Comparison of ENCODE assay signal across 10 mouse cellular contexts in the genomic region with DNA sequence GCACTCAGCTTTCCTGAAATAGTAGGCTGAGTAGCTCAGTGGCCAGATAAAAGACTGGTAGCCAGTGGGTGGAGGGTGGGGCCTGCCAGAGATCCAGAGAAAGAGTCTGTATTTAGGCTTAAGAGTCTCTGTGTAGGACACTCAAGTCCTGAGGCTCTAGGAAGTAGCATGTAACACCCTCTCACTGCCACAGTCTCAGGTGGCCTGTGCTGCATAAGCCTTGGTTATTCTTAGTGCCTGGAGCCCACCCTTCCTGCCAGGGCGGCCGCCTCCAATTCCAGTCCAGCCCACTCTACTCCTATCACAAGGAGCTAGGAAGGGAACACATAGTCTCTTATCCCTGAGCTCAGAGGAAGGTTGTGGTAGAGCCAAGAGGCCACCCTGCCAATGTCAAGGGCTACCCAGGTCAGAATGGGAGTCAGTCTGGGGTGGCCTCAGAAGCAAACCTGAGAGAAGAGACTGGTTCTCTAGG. TPM values are rescaled to one million over a fixed set of nuclear protein-coding genes. Genes with fewer than 3 reads are reported as not detected.
A peak's percentile ranks its signal among the peaks of the same experiment; 100 is the strongest.
DNase-seq lines count a peak whose midpoint lies in the region; ATAC-seq and TF ChIP-seq lines count a peak whose summit lies in the region.
"Had no signal": no experiment of that assay in that cellular context is flagged by ENCODE, and none has a peak within 500 bp of the region (broad histone marks: within the 10 kb centered on the region; RNA-seq: fewer than 3 reads in every experiment).

No protein-coding gene starts in this region.

- H3K9ac ChIP-seq in kidney, postnatal 0 days (ENCODE audit: low read depth, low read length): no peak overlapping the region
- H3K9ac ChIP-seq in heart, embryonic 14.5 days (ENCODE audit: low read length): peak overlapping the region; percentile 62
- no peak overlapping the region for H3K9ac ChIP-seq in liver, postnatal 0 days (replicated peaks)

- peaks cover 33% of the 10 kb centered on the region; the same call in 1 of the 2 replicates for H3K36me3 ChIP-seq in kidney, postnatal 0 days (ENCODE audit: insufficient read depth, low read length)
- H3K36me3 ChIP-seq in heart, embryonic 14.5 days (ENCODE audit: control insufficient read depth, insufficient read depth, low read length): peaks cover 48% of the 10 kb centered on the region
- no peaks in the 10 kb centered on the region; the same call in 1 of the 2 replicates for H3K36me3 ChIP-seq in liver, postnatal 0 days (replicated peaks; ENCODE audit: insufficient read depth, low read length)

- 65% methylated on average over 2 of the region's 2 CpGs for WGBS in kidney, postnatal 0 days
- 9% methylated on average over 2 of the region's 2 CpGs for WGBS in heart, embryonic 14.5 days
- 86% methylated on average over 2 of the region's 2 CpGs for WGBS in liver, postnatal 0 days (ENCODE audit: insufficient replicate concordance)

- no peak for TF ChIP-seq EP300 in liver, postnatal 0 days (IDR thresholded peaks at IDR 0.05; ENCODE audit: low read depth)

- H3K4me3 ChIP-seq in kidney, postnatal 0 days (replicated peaks; ENCODE audit: low read depth, low read length): no peak overlapping the region
- no peak overlapping the region for H3K4me3 ChIP-seq in heart, embryonic 14.5 days (ENCODE audit: control insufficient read depth in 1 of 2, insufficient read depth in 1 of 2, low read depth in 1 of 2, low read length in 2 of 2)
- H3K4me3 ChIP-seq in liver, postnatal 0 days (ENCODE audit: low read depth, low read length): no peak overlapping the region

- TF ChIP-seq CTCF in kidney, postnatal 0 days (IDR thresholded peaks at IDR 0.05; ENCODE audit: low read depth): no peak
- TF ChIP-seq CTCF in liver, postnatal 0 days (IDR thresholded peaks at IDR 0.05; ENCODE audit: low read depth): no peak

- H3K27ac ChIP-seq in kidney, postnatal 0 days: peak overlapping the region; percentile 87
- H3K27ac ChIP-seq in heart, embryonic 14.5 days (replicated peaks in 1 of 2; ENCODE audit: control insufficient read depth in 1 of 2, insufficient read depth in 1 of 2, low read depth in 2 of 2, low read length in 2 of 2): peak overlapping the region; percentile 93 to 98
- peak overlapping the region; percentile 29; the same call in 1 of the 2 replicates for H3K27ac ChIP-seq in liver, postnatal 0 days (ENCODE audit: low read depth)

- H3K4me1 ChIP-seq in kidney, postnatal 0 days (replicated peaks; ENCODE audit: insufficient read depth, low read length): peaks cover 18% of the 10 kb centered on the region; the same call in 1 of the 2 replicates
- H3K4me1 ChIP-seq in heart, embryonic 14.5 days (ENCODE audit: control insufficient read depth in 2 of 2, insufficient read depth in 2 of 2, low read length in 2 of 2): peaks cover 51% of the 10 kb centered on the region in 2 experiments
- H3K4me1 ChIP-seq in liver, postnatal 0 days (ENCODE audit: insufficient read depth): peaks cover 7% of the 10 kb centered on the region

- no peaks in the 10 kb centered on the region for H3K9me3 ChIP-seq in kidney, postnatal 0 days (replicated peaks; ENCODE audit: low read length)
- H3K9me3 ChIP-seq in heart, embryonic 14.5 days (ENCODE audit: control insufficient read depth, low read length): no peaks in the 10 kb centered on the region
- no peaks in the 10 kb centered on the region for H3K9me3 ChIP-seq in liver, postnatal 0 days (ENCODE audit: low read length)

- H3K27me3 ChIP-seq in kidney, postnatal 0 days (ENCODE audit: insufficient read depth, low read length): no peaks in the 10 kb centered on the region
- no peaks in the 10 kb centered on the region for H3K27me3 ChIP-seq in heart, embryonic 14.5 days (ENCODE audit: control insufficient read depth, insufficient read depth, low read length)
- H3K27me3 ChIP-seq in liver, postnatal 0 days (ENCODE audit: insufficient read depth, low read length): no peaks in the 10 kb centered on the region

- no peak overlapping the region for H3K4me2 ChIP-seq in kidney, postnatal 0 days (ENCODE audit: low read length)
- H3K4me2 ChIP-seq in heart, embryonic 14.5 days (ENCODE audit: low read length): peak overlapping the region; percentile 55
- no peak overlapping the region for H3K4me2 ChIP-seq in liver, postnatal 0 days (ENCODE audit: low read depth, low read length)

- no peak; the same call in 1 of the 2 replicates for ATAC-seq in kidney, postnatal 0 days (replicated peaks; ENCODE audit: low FRiP score, low read depth)
- ATAC-seq in heart, embryonic 14.5 days (ENCODE audit: insufficient number of reproducible peaks, insufficient read depth, low FRiP score, low read depth): peak; percentile 34
- ATAC-seq in liver, postnatal 0 days: 0 out of 2 replicates have a peak, but pooled peaks have one; percentile 14
- no peak for ATAC-seq in megakaryocyte progenitor cell, adult 5-6 weeks (replicated peaks; ENCODE audit: poor library complexity)
- ATAC-seq: forebrain, embryonic 14.5 days had no signal

- DNase-seq in kidney, postnatal 0 days (ENCODE audit: low spot score): peak; percentile 24
- DNase-seq in kidney, adult 11 months: no peak
- DNase-seq in frontal cortex, postnatal 36 days (ENCODE audit: low spot score in 2 of 2): peak; percentile 61 to 63
- no peak for DNase-seq in liver, postnatal 0 days
- no peak for DNase-seq in retina, embryonic 14.5 days (ENCODE audit: low spot score)
- no peak for DNase-seq in gastrocnemius, postnatal 25 days

RNA-seq across cellular contexts. Expression of a gene that starts 10.4 kb away (rescaled TPM):
- polyA plus RNA-seq in kidney, postnatal 0 days (2015; fragmentation: Nextera tagmentation; extraction: Ambion mirVana): 24.2 and 25.8 TPM in 2 replicates
- 27.5 and 30.8 TPM in 2 replicates for polyA plus RNA-seq in heart, embryonic 14.5 days (2014; fragmentation: Nextera tagmentation; extraction: Ambion mirVana)
- polyA plus RNA-seq in liver, postnatal 0 days (2015; fragmentation: Nextera tagmentation; extraction: Ambion mirVana): 7.5 and 7.9 TPM in 2 replicates
- 10 to 100 TPM; 18.3 to 18.7 TPM for total RNA-seq in gastrocnemius, postnatal 25 days (2021)
- total RNA-seq in megakaryocyte progenitor cell, adult 5-6 weeks (2015): 6.4 and 6.8 TPM in 2 replicates
- total RNA-seq in megakaryocyte progenitor cell, adult 5-6 weeks (2017): 5.8 and 6.9 TPM in 2 replicates

RNA-seq across cellular contexts. Expression of a gene that starts 19.2 kb away (rescaled TPM):
- 1.1 TPM in 2 replicates for polyA plus RNA-seq in kidney, postnatal 0 days (2015; fragmentation: Nextera tagmentation; extraction: Ambion mirVana)
- polyA plus RNA-seq in heart, embryonic 14.5 days (2014; fragmentation: Nextera tagmentation; extraction: Ambion mirVana): 0.57 and 0.61 TPM in 2 replicates
- polyA plus RNA-seq in liver, postnatal 0 days (2015; fragmentation: Nextera tagmentation; extraction: Ambion mirVana): 2.1 and 2.2 TPM in 2 replicates
- total RNA-seq in gastrocnemius, postnatal 25 days (2021): under 1 TPM; 0.46 to 0.56 TPM
- total RNA-seq in megakaryocyte progenitor cell, adult 5-6 weeks (2015): 27.3 and 33.3 TPM in 2 replicates
- 99.2 and 121 TPM in 2 replicates for total RNA-seq in megakaryocyte progenitor cell, adult 5-6 weeks (2017)

RNA-seq across cellular contexts. Expression of a gene that starts 26.2 kb away (rescaled TPM):
- 21.3 and 23.1 TPM in 2 replicates for polyA plus RNA-seq in kidney, postnatal 0 days (2015; fragmentation: Nextera tagmentation; extraction: Ambion mirVana)
- polyA plus RNA-seq in heart, embryonic 14.5 days (2014; fragmentation: Nextera tagmentation; extraction: Ambion mirVana): 36.5 and 36.9 TPM in 2 replicates
- 1.9 TPM in 2 replicates for polyA plus RNA-seq in liver, postnatal 0 days (2015; fragmentation: Nextera tagmentation; extraction: Ambion mirVana)
- 1 to 10 TPM; 3.1 TPM for total RNA-seq in gastrocnemius, postnatal 25 days (2021)
- total RNA-seq in megakaryocyte progenitor cell, adult 5-6 weeks (2015): 6.7 and 7.1 TPM in 2 replicates
- total RNA-seq in megakaryocyte progenitor cell, adult 5-6 weeks (2017): 7.4 and 11.9 TPM in 2 replicates

RNA-seq across cellular contexts. Expression of a gene that starts 38.9 kb away (rescaled TPM):
- 12.9 and 14.6 TPM in 2 replicates for polyA plus RNA-seq in kidney, postnatal 0 days (2015; fragmentation: Nextera tagmentation; extraction: Ambion mirVana)
- polyA plus RNA-seq in heart, embryonic 14.5 days (2014; fragmentation: Nextera tagmentation; extraction: Ambion mirVana): 15.8 and 18.3 TPM in 2 replicates
- polyA plus RNA-seq in liver, postnatal 0 days (2015; fragmentation: Nextera tagmentation; extraction: Ambion mirVana): 5.0 and 5.5 TPM in 2 replicates
- total RNA-seq in gastrocnemius, postnatal 25 days (2021): 1 to 10 TPM; 5.7 to 5.9 TPM
- 15.6 and 23.2 TPM in 2 replicates for total RNA-seq in megakaryocyte progenitor cell, adult 5-6 weeks (2015)
- total RNA-seq in megakaryocyte progenitor cell, adult 5-6 weeks (2017): 35.6 and 41.8 TPM in 2 replicates

RNA-seq across cellular contexts. Expression of a gene that starts 47.2 kb away (rescaled TPM):
- 0.04 TPM in 1 of 2 replicates, not detected in the other for polyA plus RNA-seq in kidney, postnatal 0 days (2015; fragmentation: Nextera tagmentation; extraction: Ambion mirVana)
- polyA plus RNA-seq in heart, embryonic 14.5 days (2014; fragmentation: Nextera tagmentation; extraction: Ambion mirVana): 0.16 and 0.24 TPM in 2 replicates
- 0.01 TPM in 1 of 2 replicates, not detected in the other for polyA plus RNA-seq in liver, postnatal 0 days (2015; fragmentation: Nextera tagmentation; extraction: Ambion mirVana)
- total RNA-seq in gastrocnemius, postnatal 25 days (2021): under 1 TPM in 1 of 2 experiments, not detected in 1; 0.03 TPM
- not detected in 2 replicates for total RNA-seq in megakaryocyte progenitor cell, adult 5-6 weeks (2015)
- total RNA-seq in megakaryocyte progenitor cell, adult 5-6 weeks (2017): not detected in 2 replicates
- polyA plus RNA-seq: neural tube, embryonic 11.5 days had no signal

Comparison
In these comparisons a context has a peak if more than half of its experiments do, and no peak if none do; other contexts are left out.
1. DNase-seq: peak in kidney, postnatal 0 days (single experiment) and frontal cortex, postnatal 36 days (2 of 2); none in kidney, adult 11 months (single experiment), liver, postnatal 0 days (single experiment), retina, embryonic 14.5 days (single experiment) and gastrocnemius, postnatal 25 days (single experiment).
2. ATAC-seq: peak in heart, embryonic 14.5 days (single experiment) and liver, postnatal 0 days (single experiment); none in kidney, postnatal 0 days (single experiment) and megakaryocyte progenitor cell, adult 5-6 weeks (single experiment).
3. H3K27ac ChIP-seq: peak in every context shown above with its lines; median percentile 96 in heart, embryonic 14.5 days; 87 in kidney, postnatal 0 days; 29 in liver, postnatal 0 days.